Mouse (Mus musculus): ENCODE data around the gene Disp1. TPM values are rescaled to one million over a fixed set of nuclear protein-coding genes. Genes with fewer than 3 reads are reported as not detected.

The Disp1 gene
- polyA plus RNA-seq, 1 experiment, result 2.4 TPM

DNA sequence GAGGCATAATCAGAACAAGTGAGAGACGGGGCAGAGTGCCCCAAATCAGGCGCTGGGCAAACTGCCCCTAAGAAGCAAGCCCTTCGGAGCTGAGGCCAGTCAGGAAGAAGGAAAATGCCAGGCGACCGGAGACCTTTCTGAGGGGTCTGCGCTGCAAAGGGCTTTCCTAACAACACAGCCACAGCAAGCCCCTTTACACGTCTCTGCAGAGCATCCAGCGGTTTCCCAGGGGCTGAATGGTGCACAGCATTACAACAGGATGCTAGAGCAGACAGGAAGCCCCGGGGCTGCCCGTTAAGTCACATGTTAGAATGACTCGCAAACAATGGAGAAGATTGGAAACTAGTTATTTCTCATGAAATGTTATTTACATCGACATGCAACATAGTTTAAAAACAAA is 53.5 kb downstream of the Disp1 start:
- TF ChIP-seq FLI1 (IDR thresholded peaks at IDR 0.05; ENCODE audit: low read length) (no peak), GATA1 (IDR thresholded peaks at IDR 0.05; ENCODE audit: borderline replicate concordance, low read length) (no peak)
- Histone ChIP-seq H3K4me3 (replicated peaks) (no peak overlapping the region), H3K9me3 (peaks cover 18% of the 10 kb centered on the region; the same call in 1 of the 2 replicates), H3K4me1 (peaks cover 10% of the 10 kb centered on the region), H3K27me3 (replicated peaks) (no peaks in the 10 kb centered on the region), H3K36me3 (replicated peaks; ENCODE audit: low read length) (peaks cover 26% of the 10 kb centered on the region)

DNA sequence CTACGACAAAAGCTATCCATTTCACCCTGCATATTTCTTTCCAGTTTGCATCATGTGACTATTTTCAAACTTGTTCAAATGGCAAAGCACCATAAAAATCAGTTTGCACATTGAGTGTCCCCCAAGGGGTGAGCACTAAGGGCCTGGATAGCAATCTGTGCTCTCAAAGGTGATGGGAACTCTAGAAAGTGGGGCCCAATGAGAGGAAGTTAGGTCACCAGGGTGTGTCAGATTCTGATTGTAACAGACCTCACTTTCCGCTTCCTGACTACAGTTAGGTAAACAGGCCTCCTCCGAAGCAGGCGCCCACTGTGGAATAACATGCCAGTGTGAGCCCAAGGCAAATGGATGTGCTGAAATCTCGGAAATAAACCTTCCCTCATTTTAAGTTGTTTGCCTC is 54.6 kb downstream of the Disp1 start:
- peaks cover 10% of the 10 kb centered on the region for H3K4me1 ChIP-seq
- H3K36me3 ChIP-seq (replicated peaks; ENCODE audit: low read length), result peaks cover 26% of the 10 kb centered on the region
- TF ChIP-seq FLI1 (IDR thresholded peaks at IDR 0.05; ENCODE audit: low read length) (no peak), GATA1 (IDR thresholded peaks at IDR 0.05; ENCODE audit: borderline replicate concordance, low read length) (no peak)
- peaks cover 18% of the 10 kb centered on the region; the same call in 1 of the 2 replicates for H3K9me3 ChIP-seq
- H3K27me3 ChIP-seq (replicated peaks), result no peaks in the 10 kb centered on the region
- no peak overlapping the region for H3K4me3 ChIP-seq (replicated peaks)

DNA sequence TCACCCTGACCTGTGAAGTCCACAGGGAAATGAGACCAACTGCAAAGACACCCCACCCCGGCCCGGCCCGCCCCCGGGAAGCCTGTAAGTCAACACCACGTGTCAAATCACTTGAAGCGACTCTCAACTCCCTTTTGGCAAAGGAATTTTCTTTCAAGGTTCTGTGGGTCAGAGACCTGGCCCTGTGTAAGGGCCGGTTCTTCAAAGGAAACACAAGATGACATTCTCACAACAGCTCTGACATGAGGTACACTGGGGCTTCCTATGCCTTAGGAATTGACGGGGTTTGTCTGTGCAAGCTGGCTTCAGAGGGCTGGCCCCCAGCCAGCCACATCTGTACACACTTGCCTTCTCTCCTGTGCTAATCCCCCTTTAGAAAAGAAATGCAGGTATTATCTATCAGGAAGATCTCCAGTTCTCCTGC is 56.7 kb downstream of the Disp1 start:
- Histone ChIP-seq H3K9me3 (peaks cover 18% of the 10 kb centered on the region; the same call in 1 of the 2 replicates), H3K4me3 (replicated peaks) (no peak overlapping the region), H3K36me3 (replicated peaks; ENCODE audit: low read length) (peaks cover 26% of the 10 kb centered on the region), H3K4me1 (peaks cover 10% of the 10 kb centered on the region), H3K27me3 (replicated peaks) (no peaks in the 10 kb centered on the region)
- no peak for TF ChIP-seq FLI1 (IDR thresholded peaks at IDR 0.05; ENCODE audit: low read length)
- TF ChIP-seq GATA1 (IDR thresholded peaks at IDR 0.05; ENCODE audit: borderline replicate concordance, low read length), result no peak

DNA sequence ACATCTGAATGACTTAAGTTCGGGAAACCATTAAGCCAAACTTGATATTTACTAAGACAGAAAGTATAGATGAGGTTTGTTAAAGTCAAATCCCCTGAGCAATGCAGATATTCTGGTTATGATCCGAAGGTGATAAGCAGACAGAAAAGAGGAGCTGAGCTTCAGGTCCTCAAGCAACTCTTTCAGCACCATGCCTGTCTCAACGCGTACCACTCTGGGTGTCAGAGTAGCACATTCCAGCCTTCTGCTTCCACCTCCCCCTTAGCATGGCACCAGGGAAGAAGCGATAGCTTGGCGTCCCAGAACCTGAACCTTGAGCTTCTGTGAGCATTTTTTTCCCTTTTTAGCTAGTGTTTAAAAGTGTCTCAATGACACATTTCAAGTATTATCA is 57.1 kb downstream of the Disp1 start:
- H3K4me1 ChIP-seq, result peaks cover 10% of the 10 kb centered on the region
- no peak overlapping the region for H3K4me3 ChIP-seq (replicated peaks)
- peaks cover 19% of the 10 kb centered on the region; the same call in 1 of the 2 replicates for H3K9me3 ChIP-seq
- H3K27me3 ChIP-seq (replicated peaks), result no peaks in the 10 kb centered on the region
- TF ChIP-seq GATA1 (IDR thresholded peaks at IDR 0.05; ENCODE audit: borderline replicate concordance, low read length) (no peak), FLI1 (IDR thresholded peaks at IDR 0.05; ENCODE audit: low read length) (no peak)
- peaks cover 26% of the 10 kb centered on the region for H3K36me3 ChIP-seq (replicated peaks; ENCODE audit: low read length)

DNA sequence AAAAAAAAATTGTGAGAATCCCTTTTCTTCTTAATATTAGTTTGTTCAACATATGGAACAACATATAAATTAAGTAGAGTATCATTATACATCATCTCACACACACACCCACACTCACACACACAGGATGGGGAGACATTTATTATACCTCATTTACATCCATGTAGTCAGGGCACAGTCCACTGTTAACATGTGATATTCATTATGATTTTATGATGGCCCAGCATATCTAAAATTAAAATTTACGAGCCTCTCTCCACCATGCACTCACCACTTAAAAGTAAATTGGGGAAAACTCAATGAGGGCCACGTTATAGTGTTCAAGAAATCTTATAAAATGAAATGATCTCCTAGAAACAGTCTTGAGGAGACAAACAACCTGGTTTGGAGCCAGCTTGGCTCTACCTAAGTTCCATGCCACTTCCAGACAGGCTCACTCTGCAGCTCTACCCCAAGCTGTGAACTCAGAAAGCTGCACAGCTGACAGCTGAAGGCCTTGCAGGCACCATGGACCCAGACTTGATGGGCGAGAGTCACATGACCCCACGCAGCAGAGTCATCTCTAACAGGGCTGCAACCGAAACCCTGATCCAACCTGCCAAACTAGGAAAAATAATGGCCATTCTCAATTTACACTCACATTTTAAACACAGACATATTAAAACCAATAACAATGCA is 57.7 kb downstream of the Disp1 start:
- TF ChIP-seq GATA1 (IDR thresholded peaks at IDR 0.05; ENCODE audit: borderline replicate concordance, low read length), result no peak
- no peak for TF ChIP-seq FLI1 (IDR thresholded peaks at IDR 0.05; ENCODE audit: low read length)
- H3K4me1 ChIP-seq, result peaks cover 10% of the 10 kb centered on the region
- H3K4me3 ChIP-seq (replicated peaks), result no peak overlapping the region
- peaks cover 26% of the 10 kb centered on the region for H3K36me3 ChIP-seq (replicated peaks; ENCODE audit: low read length)
- peaks cover 21% of the 10 kb centered on the region; the same call in 1 of the 2 replicates for H3K9me3 ChIP-seq
- no peaks in the 10 kb centered on the region for H3K27me3 ChIP-seq (replicated peaks)

DNA sequence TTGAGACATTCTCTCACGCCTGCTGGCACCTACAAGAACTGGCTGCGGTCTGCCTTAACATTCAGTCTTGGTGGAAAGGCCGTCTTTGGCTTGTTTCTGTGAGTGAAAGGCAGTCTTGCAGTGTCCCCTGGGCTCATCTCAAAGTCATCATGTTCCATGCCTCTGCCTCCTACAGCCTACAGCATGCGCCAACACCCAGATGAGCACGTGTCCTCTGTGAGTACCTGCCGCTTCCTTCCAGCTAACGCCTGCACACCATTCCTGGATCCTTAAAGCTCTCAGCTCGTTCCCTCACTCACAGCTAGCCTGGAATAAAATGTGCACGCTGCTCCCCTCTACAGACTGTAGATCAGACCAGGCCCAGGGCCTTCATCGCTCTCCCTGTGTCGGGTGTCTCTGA is 60.3 kb downstream of the Disp1 start:
- H3K27me3 ChIP-seq (replicated peaks), result no peaks in the 10 kb centered on the region
- peaks cover 20% of the 10 kb centered on the region for H3K36me3 ChIP-seq (replicated peaks; ENCODE audit: low read length)
- H3K9me3 ChIP-seq, result peaks cover 27% of the 10 kb centered on the region
- no peaks in the 10 kb centered on the region for H3K4me1 ChIP-seq
- TF ChIP-seq FLI1 (IDR thresholded peaks at IDR 0.05; ENCODE audit: low read length), result no peak
- TF ChIP-seq GATA1 (IDR thresholded peaks at IDR 0.05; ENCODE audit: borderline replicate concordance, low read length), result no peak
- H3K4me3 ChIP-seq (replicated peaks), result no peak overlapping the region

DNA sequence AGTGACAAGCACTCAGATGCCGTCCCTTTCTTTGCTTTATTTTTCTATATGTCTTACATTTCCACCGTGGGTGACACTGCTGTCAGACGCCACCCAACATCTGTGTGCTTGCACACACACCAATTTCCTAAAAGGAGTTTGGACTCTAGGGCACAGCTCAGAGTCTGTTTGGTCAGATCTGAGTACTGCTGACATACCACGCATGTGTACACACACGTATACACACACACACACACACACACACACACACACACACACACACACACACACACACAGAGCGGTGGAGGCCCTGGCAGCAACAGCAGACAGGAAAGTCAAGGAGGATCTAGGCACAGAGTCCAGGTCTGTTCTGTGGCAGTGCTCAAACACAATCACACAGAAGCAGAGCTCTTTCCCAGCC is 61.1 kb downstream of the Disp1 start:
- TF ChIP-seq GATA1 (IDR thresholded peaks at IDR 0.05; ENCODE audit: borderline replicate concordance, low read length) (no peak), FLI1 (IDR thresholded peaks at IDR 0.05; ENCODE audit: low read length) (no peak)

DNA sequence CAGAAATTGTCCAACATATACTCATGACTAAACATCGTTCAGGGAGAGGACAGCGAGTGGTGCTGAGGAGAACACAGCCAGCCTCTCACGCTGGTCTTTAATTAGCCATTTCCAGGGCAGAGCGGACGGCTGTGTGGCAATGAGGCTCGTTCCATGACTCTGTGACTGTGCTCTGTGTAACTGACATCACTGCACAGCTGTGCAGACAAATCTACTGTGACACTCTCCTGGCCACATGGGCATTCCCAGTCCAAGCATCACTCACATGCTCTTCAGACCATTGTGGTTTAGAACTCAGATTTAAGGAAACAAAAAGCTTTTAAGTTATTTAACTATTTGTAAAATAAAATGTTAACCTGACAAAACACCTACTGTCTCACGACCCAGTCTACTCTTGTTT is 62.1 kb downstream of the Disp1 start:
- H3K4me1 ChIP-seq, result no peaks in the 10 kb centered on the region
- no peak for TF ChIP-seq FLI1 (IDR thresholded peaks at IDR 0.05; ENCODE audit: low read length)
- H3K27me3 ChIP-seq (replicated peaks), result no peaks in the 10 kb centered on the region
- H3K36me3 ChIP-seq (replicated peaks; ENCODE audit: low read length), result peaks cover 6% of the 10 kb centered on the region
- H3K4me3 ChIP-seq (replicated peaks), result peak overlapping the region; percentile 14
- H3K9me3 ChIP-seq, result peaks cover 16% of the 10 kb centered on the region

More for the DNA sequence above, 61.1 kb downstream of the Disp1 start:
- Histone ChIP-seq H3K4me1 (no peaks in the 10 kb centered on the region), H3K27me3 (replicated peaks) (no peaks in the 10 kb centered on the region), H3K4me3 (replicated peaks) (no peak overlapping the region), H3K36me3 (replicated peaks; ENCODE audit: low read length) (peaks cover 12% of the 10 kb centered on the region), H3K9me3 (peaks cover 20% of the 10 kb centered on the region)

DNA sequence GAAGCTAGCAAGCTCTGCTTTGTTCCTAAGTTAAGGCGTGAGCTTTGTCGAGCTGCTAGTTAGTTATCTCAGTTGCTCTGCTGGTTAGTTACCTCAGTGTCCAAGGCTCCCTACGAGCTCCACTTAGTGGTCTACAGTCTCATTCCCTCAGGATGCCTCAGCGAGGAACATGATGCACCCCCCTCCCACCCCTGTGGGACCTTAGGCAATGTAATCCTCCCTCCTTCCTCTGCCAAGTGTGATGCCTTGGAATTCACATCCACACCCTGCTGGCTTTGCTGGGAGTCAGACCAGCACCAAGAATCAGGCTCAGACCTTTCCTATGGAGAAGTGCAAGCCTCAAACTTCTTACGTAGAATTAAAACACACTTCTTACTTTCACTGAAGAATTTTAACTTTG is 65.7 kb downstream of the Disp1 start:
- Histone ChIP-seq H3K27me3 (replicated peaks) (no peaks in the 10 kb centered on the region), H3K4me1 (peaks cover under 1% of the 10 kb centered on the region; the same call in 1 of the 2 replicates), H3K9me3 (peaks cover 16% of the 10 kb centered on the region), H3K4me3 (replicated peaks) (no peak overlapping the region), H3K36me3 (replicated peaks; ENCODE audit: low read length) (peaks cover 6% of the 10 kb centered on the region)
- TF ChIP-seq FLI1 (IDR thresholded peaks at IDR 0.05; ENCODE audit: low read length), result no peak
- no peak for TF ChIP-seq GATA1 (IDR thresholded peaks at IDR 0.05; ENCODE audit: borderline replicate concordance, low read length)

DNA sequence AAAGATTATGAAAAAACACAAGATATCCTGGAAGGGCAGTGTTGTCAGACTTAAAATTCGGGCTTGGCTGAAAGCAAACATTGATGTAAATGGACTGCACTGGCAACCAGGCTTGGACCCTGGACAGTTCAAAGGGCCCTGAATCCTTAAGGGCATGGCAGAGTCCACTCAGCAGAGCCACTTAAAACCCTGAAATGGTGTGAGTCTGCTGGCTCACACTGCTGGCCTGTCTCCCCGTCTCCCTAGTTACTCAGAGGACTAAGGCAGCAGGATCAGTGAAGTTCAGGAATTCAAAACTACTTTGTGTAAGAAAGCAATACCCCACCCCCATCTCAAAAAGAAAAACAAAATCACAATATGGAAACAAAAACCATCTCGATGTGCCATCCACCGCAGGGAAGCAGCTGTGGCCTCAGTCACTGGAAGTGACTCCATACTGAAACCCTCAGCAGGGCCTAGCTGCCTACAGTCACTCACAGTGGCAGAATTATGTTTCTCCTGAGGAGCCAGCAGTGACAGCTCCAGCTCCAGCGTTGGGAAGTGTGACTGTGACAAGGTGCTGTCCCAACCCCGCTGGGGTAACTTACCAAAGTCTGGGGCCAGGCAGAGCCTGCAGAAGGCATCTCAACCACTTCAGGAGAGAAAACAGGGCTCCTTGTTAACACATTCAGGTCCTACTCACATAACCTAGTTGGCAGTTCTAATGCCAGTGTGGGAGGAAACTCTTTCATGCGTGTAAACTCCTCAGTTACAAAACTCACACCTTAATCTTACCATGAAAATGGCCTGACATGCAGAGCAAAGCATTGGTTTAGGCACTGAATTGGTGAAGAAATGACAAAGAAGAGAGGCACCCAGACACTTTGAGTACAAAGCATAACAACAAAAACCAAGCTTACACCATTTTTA is 66.8 kb downstream of the Disp1 start:
- Histone ChIP-seq H3K9me3 (peaks cover 16% of the 10 kb centered on the region), H3K4me3 (replicated peaks) (no peak overlapping the region), H3K27me3 (replicated peaks) (no peaks in the 10 kb centered on the region), H3K4me1 (peaks cover 10% of the 10 kb centered on the region; the same call in 1 of the 2 replicates), H3K36me3 (replicated peaks; ENCODE audit: low read length) (peaks cover 6% of the 10 kb centered on the region)
- no peak for TF ChIP-seq GATA1 (IDR thresholded peaks at IDR 0.05; ENCODE audit: borderline replicate concordance, low read length)
- TF ChIP-seq FLI1 (IDR thresholded peaks at IDR 0.05; ENCODE audit: low read length), result no peak
